Mouse (Mus musculus): Measurements from ENCODE around the gene Cabp2. TPM values are rescaled to one million over a fixed set of nuclear protein-coding genes. Genes with fewer than 3 reads are reported as not detected.
A peak's percentile ranks its signal among the peaks of the same experiment; 100 is the strongest.
"Not testable (repeated sequence)": the region's sequence is repeated elsewhere in the genome, so short reads cannot be mapped to it uniquely, and the experiment has no call there.

The Cabp2 gene
- polyA plus RNA-seq, 1 experiment from 2014 or later: not detected

- Histone ChIP-seq H3K27ac (no peak within 1 kb of the TSS), H3K4me1 (peaks cover 5% of the 10 kb centered on the region; the same call in 1 of the 2 replicates), H3K9ac (no peak within 1 kb of the TSS), H3K27me3 (no peaks in the 10 kb centered on the region), H3K36me3 (no peaks in the 10 kb centered on the region), H3K4me2 (replicated peaks) (peak within 1 kb of the TSS; percentile 22; the same call in 1 of the 2 replicates), H3K9me3 (no peaks in the 10 kb centered on the region), H3K4me3 (no peak within 1 kb of the TSS)
- WGBS: 63% methylated on average over 16 of the region's 16 CpGs
- ATAC-seq (ENCODE audit: low FRiP score, low read depth): no peak
Measured at GRCm38 (mm10) chr19:4045966-4046865, 35.2 kb upstream of the Cabp2 start, which contains the start of gene Gstp2. TSS of gene Gstp2 (minus strand) at chr19:4046023.

GRCm38 (mm10) chr19:4046866-4047254 is 34.5 kb upstream of the Cabp2 start:
- no peaks in the 10 kb centered on the region for H3K9me3 ChIP-seq
- ATAC-seq (ENCODE audit: low FRiP score, low read depth): no peak
- H3K36me3 ChIP-seq: no peaks in the 10 kb centered on the region
- 78% methylated on average over 8 of the region's 8 CpGs for WGBS
- no peak overlapping the region for H3K4me3 ChIP-seq
- H3K27ac ChIP-seq: no peak overlapping the region
- no peak overlapping the region for H3K9ac ChIP-seq
- H3K4me2 ChIP-seq (replicated peaks): no peak overlapping the region
- no peaks in the 10 kb centered on the region for H3K27me3 ChIP-seq
- H3K4me1 ChIP-seq: peaks cover 5% of the 10 kb centered on the region; the same call in 1 of the 2 replicates

GRCm38 (mm10) chr19:4047859-4048258 is 33.5 kb upstream of the Cabp2 start:
- H3K27me3 ChIP-seq: no peaks in the 10 kb centered on the region
- no peak overlapping the region for H3K4me2 ChIP-seq (replicated peaks)
- no peak overlapping the region for H3K9ac ChIP-seq
- no peak for ATAC-seq (ENCODE audit: low FRiP score, low read depth)
- H3K27ac ChIP-seq: no peak overlapping the region
- peaks cover 5% of the 10 kb centered on the region; the same call in 1 of the 2 replicates for H3K4me1 ChIP-seq
- H3K9me3 ChIP-seq: no peaks in the 10 kb centered on the region
- 20% methylated on average over 4 of the region's 4 CpGs for WGBS
- no peak overlapping the region for H3K4me3 ChIP-seq
- H3K36me3 ChIP-seq: no peaks in the 10 kb centered on the region

- not testable (repeated sequence) for H3K27me3 ChIP-seq
Measured at GRCm38 (mm10) chr19:4049069-4049468, 32.3 kb upstream of the Cabp2 start.

GRCm38 (mm10) chr19:4051016-4051415 is 30.4 kb upstream of the Cabp2 start:
- 94% methylated on average over 5 of the region's 5 CpGs for WGBS

More at GRCm38 (mm10) chr19:4049069-4049468, 32.3 kb upstream of the Cabp2 start:
- not testable (repeated sequence) for H3K9me3 ChIP-seq; H3K4me3 ChIP-seq; H3K9ac ChIP-seq; H3K36me3 ChIP-seq; H3K27ac ChIP-seq; H3K4me1 ChIP-seq; H3K4me2 ChIP-seq (replicated peaks); ATAC-seq (ENCODE audit: low FRiP score, low read depth)
- 86% methylated on average over 5 of the region's 5 CpGs for WGBS

GRCm38 (mm10) chr19:4051741-4052515 is 29.4 kb upstream of the Cabp2 start:
- Histone ChIP-seq H3K4me1 (0 out of 2 replicates have a peak, but pooled peaks cover 3% of the 10 kb centered on the region), H3K4me2 (replicated peaks) (no peak overlapping the region), H3K36me3 (no peaks in the 10 kb centered on the region), H3K27ac (no peak overlapping the region), H3K4me3 (no peak overlapping the region), H3K27me3 (no peaks in the 10 kb centered on the region), H3K9me3 (no peaks in the 10 kb centered on the region), H3K9ac (no peak overlapping the region)
- ATAC-seq (ENCODE audit: low FRiP score, low read depth): no peak
- WGBS: 52% methylated on average over 10 of the region's 10 CpGs

More at GRCm38 (mm10) chr19:4051016-4051415, 30.4 kb upstream of the Cabp2 start:
- ATAC-seq (ENCODE audit: low FRiP score, low read depth): no peak
- Histone ChIP-seq H3K4me1 (peaks cover 2% of the 10 kb centered on the region; the same call in 1 of the 2 replicates), H3K9me3 (no peaks in the 10 kb centered on the region), H3K4me2 (replicated peaks) (no peak overlapping the region), H3K36me3 (no peaks in the 10 kb centered on the region), H3K4me3 (no peak overlapping the region), H3K27ac (no peak overlapping the region), H3K27me3 (no peaks in the 10 kb centered on the region), H3K9ac (no peak overlapping the region)

- Histone ChIP-seq H3K4me2 (replicated peaks) (no peak overlapping the region), H3K27me3 (no peaks in the 10 kb centered on the region), H3K9me3 (no peaks in the 10 kb centered on the region), H3K4me1 (0 out of 2 replicates have a peak, but pooled peaks cover 3% of the 10 kb centered on the region), H3K27ac (no peak overlapping the region), H3K9ac (no peak overlapping the region), H3K36me3 (no peaks in the 10 kb centered on the region), H3K4me3 (no peak overlapping the region)
- WGBS: 78% methylated on average over 5 of the region's 5 CpGs
- no peak for ATAC-seq (ENCODE audit: low FRiP score, low read depth)
Measured at GRCm38 (mm10) chr19:4052516-4053030, 28.8 kb upstream of the Cabp2 start.

- 87% methylated on average over 5 of the region's 5 CpGs for WGBS
- H3K4me3 ChIP-seq: no peak overlapping the region
- no peak overlapping the region for H3K9ac ChIP-seq
- no peak overlapping the region for H3K4me2 ChIP-seq (replicated peaks)
- H3K27me3 ChIP-seq: no peaks in the 10 kb centered on the region
- no peak for ATAC-seq (ENCODE audit: low FRiP score, low read depth)
- 0 out of 2 replicates have a peak, but pooled peaks cover 3% of the 10 kb centered on the region for H3K4me1 ChIP-seq
- H3K36me3 ChIP-seq: no peaks in the 10 kb centered on the region
- no peaks in the 10 kb centered on the region for H3K9me3 ChIP-seq
- no peak overlapping the region for H3K27ac ChIP-seq
Measured at GRCm38 (mm10) chr19:4054613-4055012, 26.8 kb upstream of the Cabp2 start.

- ATAC-seq (ENCODE audit: low FRiP score, low read depth): no peak
- H3K9ac ChIP-seq: no peak overlapping the region
- 71% methylated on average over 8 of the region's 8 CpGs for WGBS
- 0 out of 2 replicates have a peak, but pooled peaks cover 3% of the 10 kb centered on the region for H3K4me1 ChIP-seq
- no peaks in the 10 kb centered on the region for H3K36me3 ChIP-seq
- no peaks in the 10 kb centered on the region for H3K27me3 ChIP-seq
- H3K9me3 ChIP-seq: no peaks in the 10 kb centered on the region
- no peak overlapping the region for H3K4me2 ChIP-seq (replicated peaks)
- H3K27ac ChIP-seq: no peak overlapping the region
- no peak overlapping the region for H3K4me3 ChIP-seq
Measured at GRCm38 (mm10) chr19:4055216-4055946, 26.0 kb upstream of the Cabp2 start.

GRCm38 (mm10) chr19:4055947-4056693 is 25.3 kb upstream of the Cabp2 start:
- H3K9me3 ChIP-seq: no peaks in the 10 kb centered on the region
- no peak for ATAC-seq (ENCODE audit: low FRiP score, low read depth)
- 0 out of 2 replicates have a peak, but pooled peaks cover 3% of the 10 kb centered on the region for H3K4me1 ChIP-seq
- H3K27ac ChIP-seq: no peak overlapping the region
- H3K9ac ChIP-seq: 0 out of 2 replicates have a peak overlapping the region, but pooled peaks have one; percentile 1
- H3K4me2 ChIP-seq (replicated peaks): no peak overlapping the region
- H3K36me3 ChIP-seq: no peaks in the 10 kb centered on the region
- H3K4me3 ChIP-seq: no peak overlapping the region
- 49% methylated on average over 15 of the region's 15 CpGs for WGBS
- no peaks in the 10 kb centered on the region for H3K27me3 ChIP-seq

- Histone ChIP-seq H3K9me3 (no peaks in the 10 kb centered on the region), H3K36me3 (no peaks in the 10 kb centered on the region), H3K4me1 (0 out of 2 replicates have a peak, but pooled peaks cover 3% of the 10 kb centered on the region), H3K4me2 (replicated peaks) (no peak overlapping the region), H3K27ac (no peak overlapping the region), H3K9ac (peak overlapping the region; percentile 1; the same call in 1 of the 2 replicates), H3K4me3 (no peak overlapping the region), H3K27me3 (no peaks in the 10 kb centered on the region)
- no peak for ATAC-seq (ENCODE audit: low FRiP score, low read depth)
- 47% methylated on average over 4 of the region's 4 CpGs for WGBS
Measured at GRCm38 (mm10) chr19:4056727-4057126, 24.7 kb upstream of the Cabp2 start.
